Mouse (Mus musculus) ES-E14 (cell line): Measurements from ENCODE around the gene Cep63. TPM values are rescaled to one million over a fixed set of nuclear protein-coding genes. Genes with fewer than 3 reads are reported as not detected.

Experiments
- DNase-seq: peaks from one replicate; pipeline ENCODE4 v3.0.0-alpha.2; 2013; ENCODE audit warnings: low read depth, low spot score
- H3K27ac ChIP-seq: 2 replicates; pipeline ENCODE4 v1.5.1; 2012; ENCODE audit warnings: low read depth, mild to moderate bottlenecking, low read length, moderate library complexity, mixed read lengths; ENCODE audit not compliant: poor library complexity, insufficient read depth, severe bottlenecking
- H3K36me3 ChIP-seq: 2 replicates; pipeline ENCODE4 v1.6.1; 2012; ENCODE audit warnings: mild to moderate bottlenecking, low read length, moderate library complexity, mixed read lengths; ENCODE audit not compliant: control insufficient read depth, poor library complexity, insufficient read depth, severe bottlenecking
- H3K4me1 ChIP-seq, 2 experiments: fragments of 150-350 bp in 1 of 2; sonication (generic) in 1 of 2; 2 replicates each; pipeline ENCODE4 v1.6.1; 2012; ENCODE audit warnings: low read length in 2 of 2, mild to moderate bottlenecking in 1 of 2, mixed read lengths in 1 of 2; ENCODE audit not compliant: control insufficient read depth in 2 of 2, insufficient read depth in 2 of 2, poor library complexity in 1 of 2
- H3K4me3 ChIP-seq, 2 experiments: fragments of 150-350 bp in 1 of 2; sonication (generic) in 1 of 2; 2 replicates each; pipeline ENCODE4 v1.5.1; 2012; ENCODE audit warnings: low read length in 2 of 2, low read depth in 1 of 2, mild to moderate bottlenecking in 1 of 2, mixed read lengths in 1 of 2; ENCODE audit not compliant: insufficient read depth in 1 of 2, poor library complexity in 1 of 2, severe bottlenecking in 1 of 2
- H3K9ac ChIP-seq: 2 replicates; pipeline ENCODE4 v1.6.1; 2012; ENCODE audit warnings: low read depth, mild to moderate bottlenecking, low read length, mixed read lengths; ENCODE audit not compliant: poor library complexity, insufficient read depth, severe bottlenecking
- H3K9me3 ChIP-seq: fragments of 150-350 bp; sonication (generic); 2 replicates; pipeline ENCODE4 v1.6.1; 2012; ENCODE audit warnings: low read depth, mild to moderate bottlenecking, low read length; ENCODE audit not compliant: control insufficient read depth, insufficient read depth
- CHD2 ChIP-seq: IDR thresholded peaks from 2 replicates; pipeline ENCODE4 v1.6.1; 2014; ENCODE audit warnings: mild to moderate bottlenecking, low read depth, low read length, inconsistent platforms
- HCFC1 ChIP-seq: IDR thresholded peaks from 2 replicates; pipeline ENCODE4 v1.6.1; 2012; ENCODE audit warnings: low read length, inconsistent platforms, borderline replicate concordance; ENCODE audit not compliant: insufficient read depth
- MAFK ChIP-seq: IDR thresholded peaks from 2 replicates; pipeline ENCODE4 v1.6.1; 2014; ENCODE audit warnings: mild to moderate bottlenecking, low read depth, low read length, inconsistent platforms; ENCODE audit not compliant: insufficient read depth
- ZC3H11A ChIP-seq: IDR thresholded peaks from 2 replicates; pipeline ENCODE4 v1.6.1; 2012; ENCODE audit warnings: low read depth, mild to moderate bottlenecking, inconsistent platforms, low read length, borderline replicate concordance
- ZNF384 ChIP-seq: IDR thresholded peaks from 2 replicates; pipeline ENCODE4 v1.6.1; 2012; ENCODE audit warnings: low read depth, low read length, inconsistent platforms
- in situ Hi-C, 2 experiments: fragments of 600-800 bp; cut with MboI; formaldehyde crosslinking; loops; one replicate each; pipeline ENCODE4 v1.15.1; 2025; ENCODE audit warnings: low sequenced_read_pairs in 2 of 2, inconsistent platforms in 1 of 2; ENCODE audit not compliant: unreplicated experiment in 2 of 2
- total RNA-seq: library from RNA; depleted of rRNA; stranded (reverse); fragments of 300-350 nt; gene quantifications from 2 replicates; pipeline ENCODE4 v1.2.3, GENCODE M21; 2012; rRNA removed

The Cep63 gene
- total RNA-seq, result 19.1 and 26.1 TPM in 2 replicates

GRCm38 (mm10) chr9:102625983-102626838 lies at the start of gene Cep63, which contains the start of gene Anapc13:
TSS of gene Cep63 (minus strand) at chr9:102626534.
TSS of gene Anapc13 (plus strand) at chr9:102626296.
- H3K4me3 ChIP-seq, result peak within 1 kb of the TSS; percentile 79 to 91
- H3K9me3 ChIP-seq, result no peaks in the 10 kb centered on the region
- in situ Hi-C loops, result no loop called here
- peak within 1 kb of the TSS; percentile 98 for H3K9ac ChIP-seq
- H3K27ac ChIP-seq, result peak within 1 kb of the TSS; percentile 91
- peak; percentile 70; the same call in 1 of the 2 replicates for TF ChIP-seq HCFC1
- no peak for TF ChIP-seq ZC3H11A
- peak; percentile 97 for DNase-seq
- peaks cover 3% of the 10 kb centered on the region; the same call in 1 of the 2 replicates for H3K36me3 ChIP-seq
- peaks cover 2% of the 10 kb centered on the region in 2 experiments; a peak in 1 of 4 replicates for H3K4me1 ChIP-seq

GRCm38 (mm10) chr9:102675922-102676321 lies 49.6 kb upstream of the Cep63 start:
- Histone ChIP-seq H3K4me3 (no peak overlapping the region), H3K4me1 (peaks cover 0 to 2% of the 10 kb centered on the region in 2 experiments; a peak in 1 of 4 replicates)

GRCm38 (mm10) chr9:102673381-102673780 lies 47.0 kb upstream of the Cep63 start:
- no peak for DNase-seq
- TF ChIP-seq MAFK (no peak), HCFC1 (no peak), CHD2 (no peak), ZC3H11A (no peak), ZNF384 (no peak)
- Histone ChIP-seq H3K9ac (no peak overlapping the region), H3K4me3 (no peak overlapping the region), H3K9me3 (no peaks in the 10 kb centered on the region), H3K27ac (no peak overlapping the region), H3K36me3 (no peaks in the 10 kb centered on the region), H3K4me1 (peaks cover 0 to 8% of the 10 kb centered on the region in 2 experiments; a peak in 2 of 4 replicates)
- in situ Hi-C loops, result no loop called here

More at GRCm38 (mm10) chr9:102675922-102676321, 49.6 kb upstream of the Cep63 start:
- in situ Hi-C loops, result no loop called here
- Histone ChIP-seq H3K9me3 (no peaks in the 10 kb centered on the region), H3K27ac (no peak overlapping the region), H3K9ac (no peak overlapping the region), H3K36me3 (no peaks in the 10 kb centered on the region)
- DNase-seq, result no peak
- TF ChIP-seq MAFK, result no peak
- no peak for TF ChIP-seq ZNF384
- TF ChIP-seq ZC3H11A, result no peak
- TF ChIP-seq HCFC1, result no peak
- no peak for TF ChIP-seq CHD2

GRCm38 (mm10) chr9:102668906-102669305 lies 42.6 kb upstream of the Cep63 start:
- no peaks in the 10 kb centered on the region for H3K9me3 ChIP-seq
- no peak overlapping the region for H3K27ac ChIP-seq
- peaks cover 2 to 11% of the 10 kb centered on the region in 2 experiments; a peak in 3 of 4 replicates for H3K4me1 ChIP-seq
- H3K36me3 ChIP-seq, result no peaks in the 10 kb centered on the region
- DNase-seq, result peak; percentile 28
- in situ Hi-C loops, result no loop called here
- H3K9ac ChIP-seq, result no peak overlapping the region
- no peak overlapping the region for H3K4me3 ChIP-seq
- TF ChIP-seq HCFC1, result no peak
- TF ChIP-seq MAFK, result no peak
- TF ChIP-seq ZNF384, result no peak
- no peak for TF ChIP-seq ZC3H11A
- TF ChIP-seq CHD2, result no peak

GRCm38 (mm10) chr9:102668115-102668514 lies 41.8 kb upstream of the Cep63 start:
- Histone ChIP-seq H3K27ac (no peak overlapping the region), H3K4me3 (no peak overlapping the region), H3K36me3 (no peaks in the 10 kb centered on the region), H3K4me1 (peaks cover 2 to 9% of the 10 kb centered on the region in 2 experiments; a peak in 3 of 4 replicates), H3K9ac (no peak overlapping the region), H3K9me3 (no peaks in the 10 kb centered on the region)
- DNase-seq, result no peak
- TF ChIP-seq HCFC1 (no peak), MAFK (no peak), ZC3H11A (no peak), ZNF384 (no peak), CHD2 (no peak)
- in situ Hi-C loops, result no loop called here
